Mouse (Mus musculus) kidney, adult 2 months (tissue): ENCODE measurements at regions not wholly inside any gene's neighbourhood (a gene's known extent, or its start where the extent isn't known, plus 50 kb on each side); places are given as distances from the start of the nearest gene placed in this dataset.

Source experiments
- CTCF ChIP-seq: fragments of 200-500 bp; conservative IDR thresholded peaks from 2 replicates; pipeline ENCODE4 v1.5.1; 2011; ENCODE audit warnings: low read depth, mild to moderate bottlenecking, control low read depth, low read length, moderate library complexity, mixed read lengths; ENCODE audit not compliant: insufficient read depth, insufficient read length
- POLR2A ChIP-seq: fragments of 200-500 bp; IDR thresholded peaks from one replicate; pipeline ENCODE4 v1.6.1; 2011; ENCODE audit warnings: low read depth, low read length, control low read depth

DNA sequence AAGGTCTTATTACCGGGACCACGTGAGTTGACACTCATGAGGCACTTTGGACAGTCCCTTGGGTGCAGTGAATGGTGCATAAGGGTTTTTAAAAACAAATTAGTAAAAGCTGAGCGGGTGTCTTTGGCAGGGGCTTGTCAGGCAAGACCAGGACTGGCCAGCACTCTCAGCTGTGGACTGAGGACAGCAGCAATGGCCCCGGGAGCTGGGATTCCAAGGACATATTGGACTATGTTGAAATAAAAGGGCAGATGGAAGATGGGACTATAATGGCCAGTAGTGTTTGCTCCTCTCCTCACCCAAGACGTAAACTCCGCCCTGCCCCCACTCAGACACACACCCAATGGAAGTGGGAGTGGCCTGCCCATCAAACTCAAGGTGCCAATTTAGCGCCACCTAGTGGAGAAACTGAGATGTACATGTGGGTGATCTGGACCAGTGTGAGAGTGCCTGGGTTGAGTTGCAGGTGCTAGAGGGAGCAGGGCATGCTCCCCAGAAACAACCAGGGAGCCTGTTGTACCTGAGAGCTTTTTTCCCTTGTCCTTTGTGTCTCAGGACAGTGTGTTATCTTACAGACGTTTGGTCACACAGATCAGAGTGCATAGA is 111.8 kb upstream of the Csf3r start:
- TF ChIP-seq CTCF = peak; percentile 58
- no peak for TF ChIP-seq POLR2A
